Mouse (Mus musculus) telencephalon, adult 2 months (tissue): ENCODE measurements around the gene Dll4.
A peak's percentile ranks its signal among the peaks of the same experiment; 100 is the strongest.

Source experiments
- DNase-seq: peaks from one replicate; pipeline ENCODE4 v3.0.0-alpha.2; 2011; ENCODE audit warnings: low read depth, low spot score

Dll4 gene

GRCm38 (mm10) chr2:119334964-119335525 is 9.5 kb downstream of the Dll4 start:
- no peak for DNase-seq

- no peak for DNase-seq
These were observed 10.0 kb downstream of the Dll4 start for GRCm38 (mm10) chr2:119335535-119335934.

- no peak for DNase-seq
These were observed 10.4 kb downstream of the Dll4 start for GRCm38 (mm10) chr2:119336002-119336401.

- DNase-seq, result no peak
These were observed 10.9 kb downstream of the Dll4 start for GRCm38 (mm10) chr2:119336470-119336869.

- peak; percentile 29 for DNase-seq
These were observed 12.1 kb downstream of the Dll4 start for GRCm38 (mm10) chr2:119337425-119338265.

GRCm38 (mm10) chr2:119344537-119345138 is 19.1 kb downstream of the Dll4 start:
- no peak for DNase-seq

GRCm38 (mm10) chr2:119350555-119351486 is 25.2 kb downstream of the Dll4 start, which contains the start of gene Chac1:
Gene Chac1 (plus strand): TSS chr2:119351229.
- DNase-seq, result peak; percentile 90

- no peak for DNase-seq
These were observed 28.1 kb downstream of the Dll4 start for GRCm38 (mm10) chr2:119353707-119354106.

GRCm38 (mm10) chr2:119355089-119355488 is 29.5 kb downstream of the Dll4 start:
- no peak for DNase-seq

- no peak for DNase-seq
These were observed 30.1 kb downstream of the Dll4 start for GRCm38 (mm10) chr2:119355651-119356050.

GRCm38 (mm10) chr2:119356310-119356709 is 30.7 kb downstream of the Dll4 start:
- no peak for DNase-seq

GRCm38 (mm10) chr2:119356805-119357204 is 31.2 kb downstream of the Dll4 start:
- DNase-seq, result no peak

GRCm38 (mm10) chr2:119358249-119358648 is 32.7 kb downstream of the Dll4 start:
- DNase-seq, result no peak

- no peak for DNase-seq
These were observed 34.2 kb downstream of the Dll4 start for GRCm38 (mm10) chr2:119359721-119360291.

- no peak for DNase-seq
These were observed 39.4 kb downstream of the Dll4 start for GRCm38 (mm10) chr2:119364969-119365368.

GRCm38 (mm10) chr2:119367346-119367745 is 41.8 kb downstream of the Dll4 start:
- no peak for DNase-seq

GRCm38 (mm10) chr2:119370116-119370515 is 44.5 kb downstream of the Dll4 start:
- DNase-seq, result no peak

- DNase-seq, result no peak
These were observed 51.7 kb downstream of the Dll4 start for GRCm38 (mm10) chr2:119377286-119377685.

GRCm38 (mm10) chr2:119377826-119378225 is 52.2 kb downstream of the Dll4 start:
- no peak for DNase-seq

GRCm38 (mm10) chr2:119379455-119379854 is 53.9 kb downstream of the Dll4 start:
- DNase-seq, result no peak
